Mouse (Mus musculus): ENCODE measurements at regions not wholly inside any gene's neighbourhood (a gene's known extent, or its start where the extent isn't known, plus 50 kb on each side); places are given as distances from the start of the nearest gene placed in this dataset.

DNA sequence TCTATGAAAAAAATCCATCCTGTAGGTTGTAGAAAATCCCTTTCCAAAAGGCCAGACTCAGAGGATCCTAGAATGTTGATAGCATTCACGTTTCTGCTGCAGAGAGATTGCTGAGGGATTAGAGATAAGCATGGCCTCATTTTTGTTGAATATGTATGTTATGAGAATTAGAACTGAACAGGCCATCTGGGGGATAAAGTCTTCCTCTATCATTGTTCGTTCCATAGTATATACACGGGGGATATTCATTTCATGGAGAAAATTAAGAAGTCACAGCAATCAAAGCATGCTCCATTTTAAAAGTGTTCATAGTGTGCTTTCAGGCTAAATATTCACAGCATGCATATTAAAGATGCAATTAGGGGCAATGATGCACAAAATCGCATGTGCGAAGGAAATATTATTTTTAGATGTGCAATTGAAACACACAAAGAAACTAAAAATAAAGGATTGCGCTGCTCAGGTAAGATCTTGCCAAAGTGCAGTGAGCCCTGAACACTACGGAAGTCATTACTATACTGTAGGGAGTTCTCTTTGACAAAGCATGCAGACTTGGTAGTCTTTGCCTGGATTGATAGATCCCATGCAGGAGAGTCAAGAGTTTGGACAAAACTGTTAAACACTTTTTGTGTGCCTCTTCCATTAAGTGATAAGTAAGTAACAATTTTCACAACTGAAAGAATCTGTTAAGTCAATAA is 511.5 kb downstream of the Phf3 start:
- DNase-seq, result no peak

DNA sequence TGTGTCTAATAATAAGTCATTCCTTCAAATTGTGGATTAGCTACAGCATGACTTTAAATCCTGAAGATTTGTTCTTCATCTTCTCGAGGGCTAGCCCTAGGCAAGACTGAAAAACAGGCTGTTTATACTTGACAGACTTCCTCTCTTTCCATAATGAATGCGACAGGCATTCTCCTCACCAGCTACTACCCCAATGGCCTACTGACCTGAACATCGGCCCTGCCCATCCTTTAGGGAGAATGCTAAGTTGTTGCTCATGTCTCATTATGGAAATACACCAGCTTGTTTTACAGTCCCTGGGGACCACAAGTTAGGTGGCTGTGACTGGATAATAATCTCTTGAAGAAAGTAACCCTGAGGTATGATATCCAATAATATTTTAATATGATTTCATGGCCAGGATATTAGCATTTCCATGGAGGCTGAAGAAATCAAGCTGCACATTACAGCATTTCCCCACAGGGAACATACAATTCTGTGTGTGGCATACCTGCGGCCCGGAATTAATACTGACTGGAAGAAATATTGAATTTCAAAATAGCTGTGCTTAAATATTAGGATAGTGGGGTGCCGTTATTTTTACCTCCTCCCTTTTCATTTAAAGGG is 553.0 kb downstream of the Phf3 start:
- no peak for DNase-seq

DNA sequence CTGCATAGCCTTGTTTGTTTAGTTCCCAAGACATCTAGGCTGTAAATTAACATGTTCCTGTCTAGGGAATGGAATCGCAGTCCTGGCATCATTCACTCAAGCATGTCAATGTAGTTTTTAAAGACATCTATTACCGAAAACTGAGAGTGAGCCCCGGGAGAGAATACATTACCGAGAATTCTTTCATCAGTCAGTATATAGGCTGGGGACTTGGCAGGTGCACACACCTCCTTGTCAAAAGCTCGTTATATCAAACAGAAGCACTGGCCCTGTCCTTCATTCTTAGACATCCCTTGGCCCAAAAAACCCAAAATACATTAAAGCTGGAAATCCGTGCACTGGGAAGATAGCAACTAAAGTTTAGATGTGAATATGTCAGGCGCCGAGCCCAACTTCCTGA is 555.5 kb downstream of the Phf3 start:
- DNase-seq, result no peak

DNA sequence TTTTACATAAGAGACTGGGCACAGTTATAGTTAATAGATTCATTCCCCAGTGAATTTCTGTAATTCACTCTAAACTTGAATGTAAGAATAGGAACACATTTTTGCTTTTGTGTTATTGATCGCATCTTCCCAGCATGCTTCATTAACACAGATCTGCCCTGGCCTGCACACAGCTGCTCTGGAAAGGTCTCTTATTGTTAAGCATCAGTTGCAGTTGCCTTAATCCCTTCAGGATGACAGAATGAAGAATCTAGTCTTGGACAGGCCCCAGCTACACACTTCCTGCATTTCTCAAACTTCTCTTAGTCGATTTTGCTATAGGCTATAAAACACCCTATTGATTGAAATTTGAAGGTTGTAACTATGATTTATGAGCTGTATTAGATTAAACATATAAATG is 584.6 kb downstream of the Phf3 start:
- DNase-seq, result no peak

DNA sequence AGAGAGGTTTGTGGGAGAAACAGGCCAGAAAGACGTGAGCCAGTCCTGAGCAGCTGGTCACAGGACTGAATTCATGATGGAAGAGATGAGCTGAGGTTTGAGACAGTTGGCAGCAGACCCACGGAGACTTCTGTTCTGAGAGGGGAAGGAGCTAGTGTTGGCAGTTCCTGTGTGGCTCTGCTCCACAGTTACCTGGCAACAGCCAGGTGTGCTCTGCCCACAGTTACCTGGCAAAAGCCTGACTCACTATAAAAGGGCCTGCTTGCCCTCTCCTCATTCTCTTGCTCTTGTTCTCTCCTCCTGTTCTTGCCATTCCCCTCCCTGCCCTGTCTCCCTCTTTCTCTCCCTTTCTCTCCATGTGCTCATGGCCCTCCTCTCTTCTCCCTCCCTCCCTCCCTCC is 611.3 kb downstream of the Phf3 start:
- peak; percentile 21 to 29 for DNase-seq

DNA sequence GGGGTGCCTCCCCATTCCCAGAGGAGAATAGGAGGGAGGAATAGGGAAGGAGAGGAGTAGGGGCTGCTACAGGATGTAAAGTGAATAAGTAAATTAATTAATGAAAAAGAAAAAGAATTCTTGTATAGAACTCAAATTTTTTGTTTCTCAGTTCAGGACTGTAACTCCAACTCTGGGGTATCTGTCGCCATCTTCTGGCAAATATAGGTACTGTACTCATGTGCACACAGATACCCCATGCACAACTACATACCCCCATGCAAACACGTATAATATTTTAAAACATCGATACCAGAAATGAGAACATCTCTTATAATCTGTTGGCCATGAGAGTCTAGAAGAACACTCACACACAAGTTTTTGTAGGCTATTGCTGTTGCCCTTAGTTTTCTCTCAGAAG is 614.2 kb downstream of the Phf3 start:
- DNase-seq, result peak; percentile 15 to 34

DNA sequence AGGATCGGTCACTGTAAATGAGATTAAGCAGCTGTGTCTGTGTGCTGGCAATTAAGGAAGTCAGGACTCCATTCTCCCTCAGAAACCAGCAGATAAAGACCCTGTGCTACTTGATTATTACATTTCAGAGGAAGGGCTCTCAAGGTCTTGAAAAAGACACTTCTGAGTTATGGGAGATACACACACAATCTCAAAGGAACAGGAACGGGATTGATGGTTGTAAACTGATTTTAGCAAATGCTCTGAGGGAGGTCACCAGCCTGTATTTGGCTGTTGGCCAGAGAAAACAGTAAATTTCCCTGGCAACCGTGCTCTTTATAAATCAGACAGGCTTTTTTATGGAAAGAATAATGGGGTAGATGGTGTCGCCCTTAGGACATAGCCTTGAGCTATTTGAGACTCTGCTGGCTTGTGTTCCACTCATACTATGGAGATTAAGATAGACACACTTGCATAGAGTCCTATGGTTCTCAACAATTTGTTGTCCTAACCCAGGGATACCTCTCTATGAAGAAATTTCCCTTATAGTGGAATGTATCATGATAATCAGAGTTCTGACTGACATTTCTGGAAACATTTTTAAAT is 656.9 kb downstream of the Phf3 start:
- DNase-seq, result peak; percentile 3 to 4

DNA sequence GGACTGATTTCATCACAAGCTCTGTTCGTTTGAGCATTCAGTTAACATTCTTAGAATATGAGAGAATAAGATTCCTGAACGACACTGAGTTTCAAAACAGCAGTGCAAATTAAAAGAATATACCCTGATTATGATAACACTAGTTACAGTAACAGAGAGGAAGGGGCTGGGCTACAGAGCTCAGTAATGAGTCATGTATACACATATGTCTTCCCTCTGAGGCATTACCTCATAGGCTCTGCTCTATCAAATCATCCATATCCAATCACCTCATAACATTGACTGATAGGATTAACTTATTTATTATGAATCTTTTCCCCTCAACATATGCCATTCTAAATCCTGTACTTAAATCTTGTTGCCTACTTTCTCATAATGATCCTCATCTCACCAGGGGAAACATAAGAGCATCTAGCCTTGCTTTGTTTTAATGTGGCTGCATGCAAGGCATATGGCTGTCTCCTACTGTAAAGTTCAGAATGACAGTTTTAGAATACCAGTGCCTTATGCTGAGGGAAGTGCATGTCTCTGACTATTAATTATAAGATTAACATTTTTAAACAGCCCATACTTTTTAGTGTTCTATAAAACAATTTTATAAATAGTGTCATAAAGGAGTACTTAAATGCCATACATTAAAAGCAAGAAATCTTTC is 669.0 kb downstream of the Phf3 start:
- no peak for DNase-seq

DNA sequence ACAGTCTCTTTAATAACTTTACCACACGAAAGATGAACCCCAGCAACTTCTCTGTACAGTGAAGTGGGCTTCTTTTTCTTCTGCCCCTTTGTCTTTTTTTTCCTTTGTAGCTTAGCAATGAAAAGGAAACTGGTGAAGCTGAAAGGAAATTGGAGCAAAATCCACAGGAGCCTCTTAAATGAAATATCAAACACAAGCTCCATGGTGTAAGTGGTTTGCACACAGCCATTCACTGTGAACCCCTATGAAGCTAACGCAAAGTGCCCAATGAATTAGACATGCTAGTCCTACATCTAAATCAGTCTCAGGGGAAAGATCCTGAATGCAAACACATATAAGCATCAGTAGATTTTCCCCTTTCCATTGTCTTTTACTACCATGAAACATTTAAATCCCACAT is 697.5 kb downstream of the Phf3 start:
- no peak for DNase-seq

DNA sequence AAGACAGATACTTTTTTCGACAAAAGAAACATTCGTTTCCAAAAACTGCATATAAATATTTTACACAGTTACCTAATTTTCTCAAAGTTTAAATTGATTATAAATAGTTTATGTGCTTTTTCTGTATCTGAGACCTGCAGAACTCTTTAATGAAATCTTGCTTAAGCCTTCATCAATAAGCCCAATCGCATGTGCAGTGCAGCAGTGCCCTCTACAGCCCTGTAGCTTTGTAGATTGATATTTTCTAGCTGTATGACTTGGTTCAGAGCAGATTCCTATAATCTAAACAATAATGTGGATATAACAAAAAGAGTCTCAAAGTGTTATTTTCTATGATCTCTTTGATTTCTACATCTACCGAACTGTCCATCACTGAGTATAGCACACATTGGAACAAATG is 728.7 kb downstream of the Phf3 start:
- DNase-seq, result peak; percentile 64 to 76

DNA sequence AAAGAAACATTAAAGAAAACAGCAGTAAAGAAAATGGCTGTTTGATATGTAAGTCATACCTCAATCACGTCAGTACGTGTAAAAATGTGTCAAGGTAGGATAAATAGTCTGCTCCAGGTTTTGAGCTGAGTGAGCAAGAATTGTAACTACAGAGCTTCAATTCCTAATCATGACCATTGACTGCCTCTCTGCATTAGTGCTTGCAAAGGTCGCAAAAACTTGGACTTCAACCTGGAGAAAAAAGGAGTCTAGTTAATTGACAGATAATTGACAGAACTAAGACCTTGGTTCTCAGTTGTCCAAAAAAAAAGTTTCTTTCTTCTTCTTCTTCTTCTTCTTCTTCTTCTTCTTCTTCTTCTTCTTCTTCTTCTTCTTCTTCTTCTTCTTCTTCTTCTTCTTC is 759.5 kb downstream of the Phf3 start:
- no peak for DNase-seq
